8 mouse cellular contexts compared by ENCODE assay signal in genomic region chr5:30913060-30913841, GRCm38 (mm10). TPM values are rescaled to one million over a fixed set of nuclear protein-coding genes. Genes with fewer than 3 reads are reported as not detected.
DNase-seq lines count a peak whose midpoint lies in the region; ATAC-seq lines count a peak whose summit lies in the region.

Gene Emilin1, plus strand, starts transcription at chr5:30913402.

- no peak for ATAC-seq in erythroblast, adult 5-6 weeks (replicated peaks; ENCODE audit: low FRiP score, poor library complexity, severe bottlenecking)
- ATAC-seq in forebrain, embryonic 13.5 days: no peak
- peak; percentile 83 for ATAC-seq in limb, embryonic 15.5 days (ENCODE audit: insufficient number of reproducible peaks, low FRiP score, low TSS enrichment, low read depth)
- ATAC-seq in midbrain, embryonic 14.5 days (ENCODE audit: low FRiP score, low TSS enrichment): no peak

- H3K4me3 ChIP-seq in erythroblast, embryonic 14.5 days (replicated peaks): peak within 1 kb of the TSS; percentile 45
- no peak within 1 kb of the TSS for H3K4me3 ChIP-seq in forebrain, embryonic 13.5 days
- peak within 1 kb of the TSS; percentile 53 for H3K4me3 ChIP-seq in limb, embryonic 15.5 days
- no peak within 1 kb of the TSS for H3K4me3 ChIP-seq in midbrain, embryonic 14.5 days (replicated peaks; ENCODE audit: low read depth, low read length)

- peak within 1 kb of the TSS; percentile 70 for H3K27ac ChIP-seq in forebrain, embryonic 13.5 days
- H3K27ac ChIP-seq in limb, embryonic 15.5 days: peak within 1 kb of the TSS; percentile 98
- peak within 1 kb of the TSS; percentile 58 for H3K27ac ChIP-seq in midbrain, embryonic 14.5 days (replicated peaks; ENCODE audit: low read depth, low read length)

- WGBS in forebrain, embryonic 13.5 days: 37% methylated on average over 11 of the region's 13 CpGs
- WGBS in limb, embryonic 15.5 days: 11% methylated on average over 12 of the region's 13 CpGs
- WGBS in midbrain, embryonic 14.5 days: 34% methylated on average over 13 of the region's 13 CpGs

- peak within 1 kb of the TSS; percentile 32 for H3K4me2 ChIP-seq in forebrain, embryonic 13.5 days
- peak within 1 kb of the TSS; percentile 89 for H3K4me2 ChIP-seq in limb, embryonic 15.5 days
- peak within 1 kb of the TSS; percentile 21; the same call in 1 of the 2 replicates for H3K4me2 ChIP-seq in midbrain, embryonic 14.5 days (ENCODE audit: low read length)

- peak; percentile 72 to 77 for DNase-seq in heart, postnatal 36 days
- peak; percentile 53 for DNase-seq in midbrain, embryonic 14.5 days
- peak; percentile 61 for DNase-seq in thymus, postnatal 25 days
- no peak for DNase-seq in frontal cortex, postnatal 25 days (ENCODE audit: low spot score in 2 of 2)

- H3K9ac ChIP-seq in forebrain, embryonic 13.5 days: peak within 1 kb of the TSS; percentile 53
- peak within 1 kb of the TSS; percentile 64 for H3K9ac ChIP-seq in limb, embryonic 15.5 days
- H3K9ac ChIP-seq in midbrain, embryonic 14.5 days (replicated peaks; ENCODE audit: low read length): no peak within 1 kb of the TSS

- intact Hi-C loops in heart, postnatal 36 days (cut with DNase I): no loop called here

- H3K9me3 ChIP-seq in erythroblast, embryonic 14.5 days (ENCODE audit: control insufficient read depth, low read length): no peaks in the 10 kb centered on the region
- H3K9me3 ChIP-seq in forebrain, embryonic 13.5 days (replicated peaks): no peaks in the 10 kb centered on the region
- H3K9me3 ChIP-seq in limb, embryonic 15.5 days: no peaks in the 10 kb centered on the region
- H3K9me3 ChIP-seq in midbrain, embryonic 14.5 days (ENCODE audit: control insufficient read depth, low read length): no peaks in the 10 kb centered on the region

- H3K4me1 ChIP-seq in erythroblast, embryonic 14.5 days (ENCODE audit: control insufficient read depth): peaks cover 64% of the 10 kb centered on the region
- peaks cover 42% of the 10 kb centered on the region for H3K4me1 ChIP-seq in forebrain, embryonic 13.5 days
- peaks cover 86% of the 10 kb centered on the region for H3K4me1 ChIP-seq in limb, embryonic 15.5 days
- peaks cover 6% of the 10 kb centered on the region; the same call in 1 of the 2 replicates for H3K4me1 ChIP-seq in midbrain, embryonic 14.5 days (ENCODE audit: control insufficient read depth, insufficient read depth, low read length)

- no peaks in the 10 kb centered on the region for H3K27me3 ChIP-seq in erythroblast, embryonic 14.5 days (ENCODE audit: control insufficient read depth)
- H3K27me3 ChIP-seq in forebrain, embryonic 13.5 days: no peaks in the 10 kb centered on the region
- no peaks in the 10 kb centered on the region for H3K27me3 ChIP-seq in limb, embryonic 15.5 days
- H3K27me3 ChIP-seq in midbrain, embryonic 14.5 days (ENCODE audit: control insufficient read depth, insufficient read depth, low read length): no peaks in the 10 kb centered on the region

- H3K36me3 ChIP-seq in erythroblast, embryonic 14.5 days (ENCODE audit: control insufficient read depth): peaks cover 10% of the 10 kb centered on the region
- no peaks in the 10 kb centered on the region for H3K36me3 ChIP-seq in forebrain, embryonic 13.5 days (ENCODE audit: poor library complexity, severe bottlenecking)
- peaks cover 15% of the 10 kb centered on the region for H3K36me3 ChIP-seq in limb, embryonic 15.5 days
- no peaks in the 10 kb centered on the region for H3K36me3 ChIP-seq in midbrain, embryonic 14.5 days (ENCODE audit: control insufficient read depth, insufficient read depth, low read length)

RNA-seq across cellular contexts. Expression of gene Emilin1, which starts in this region (rescaled TPM):
- polyA plus RNA-seq in erythroblast, embryonic 14.5 days (2012): 0.50 and 0.81 TPM in 2 replicates
- 16.9 and 28.8 TPM in 2 replicates for total RNA-seq in erythroblast, adult 5-6 weeks (2015; ENCODE audit: low replicate concordance)
- total RNA-seq in erythroblast, adult 5-6 weeks (2017; ENCODE audit: low replicate concordance): 6.5 and 8.1 TPM in 2 replicates
- 10.3 and 15.7 TPM in 2 replicates for polyA plus RNA-seq in forebrain, embryonic 13.5 days (2015; fragmentation: Nextera tagmentation; extraction: Ambion mirVana)
- 10 to 100 TPM; 22.0 to 23.7 TPM for total RNA-seq in heart, postnatal 36 days (2021)
- 274 and 287 TPM in 2 replicates for polyA plus RNA-seq in limb, embryonic 15.5 days (2015; fragmentation: Nextera tagmentation; extraction: Ambion mirVana)
- polyA plus RNA-seq in midbrain, embryonic 14.5 days (2014; fragmentation: Nextera tagmentation; extraction: Ambion mirVana): 3.7 and 11.2 TPM in 2 replicates

Comparison
In these comparisons a context has a peak if more than half of its experiments do, and no peak if none do; other contexts are left out.
1. RNA of gene Emilin1 (polyA plus RNA-seq): 274 to 287 TPM in limb, embryonic 15.5 days; 3.7 to 11.2 TPM in midbrain, embryonic 14.5 days, 10.3 to 15.7 TPM in forebrain, embryonic 13.5 days and 0.50 to 0.81 TPM in erythroblast, embryonic 14.5 days; every median in the first group is over 10 times any median in the second.
2. H3K4me3 ChIP-seq: peak in erythroblast, embryonic 14.5 days (single experiment) and limb, embryonic 15.5 days (single experiment); none in forebrain, embryonic 13.5 days (single experiment) and midbrain, embryonic 14.5 days (single experiment).
3. H3K4me2 ChIP-seq: peak in every context shown above with its lines; median percentile 89 in limb, embryonic 15.5 days; 32 in forebrain, embryonic 13.5 days; 21 in midbrain, embryonic 14.5 days.
4. DNase-seq: peak in heart, postnatal 36 days (2 of 2), midbrain, embryonic 14.5 days (single experiment) and thymus, postnatal 25 days (single experiment); none in frontal cortex, postnatal 25 days (0 of 2).
5. Peak in every context shown above with its lines, with median percentiles within 50 percentile points of each other: H3K27ac ChIP-seq.